32 mouse cellular contexts compared by ENCODE assay signal in the genomic region with DNA sequence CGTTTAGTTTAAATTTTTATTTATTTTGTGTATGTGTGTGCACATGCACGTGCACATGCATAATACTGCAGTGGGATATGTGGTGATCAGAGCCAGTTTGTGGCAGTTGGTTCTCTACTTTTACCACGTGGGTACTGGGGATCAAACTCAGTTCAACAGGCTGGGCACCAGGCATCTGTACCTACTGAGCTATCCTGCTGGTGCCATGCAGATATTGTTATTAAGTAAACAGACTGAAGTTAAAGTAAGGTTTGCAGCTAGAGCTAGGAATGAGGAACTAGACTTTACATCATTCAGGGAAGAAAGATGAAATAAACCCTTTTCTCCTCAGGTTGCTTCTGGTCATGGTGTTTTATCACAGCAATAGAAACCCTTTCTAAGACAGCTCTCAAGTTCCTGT. TPM values are rescaled to one million over a fixed set of nuclear protein-coding genes. Genes with fewer than 3 reads are reported as not detected.
A peak's percentile ranks its signal among the peaks of the same experiment; 100 is the strongest.
DNase-seq lines count a peak whose midpoint lies in the region; ATAC-seq and TF ChIP-seq lines count a peak whose summit lies in the region.
"Had no signal": no experiment of that assay in that cellular context is flagged by ENCODE, and none has a peak within 500 bp of the region (broad histone marks: within the 10 kb centered on the region; RNA-seq: fewer than 3 reads in every experiment).

No protein-coding gene starts in this region.

- peaks cover 38% of the 10 kb centered on the region for H3K36me3 ChIP-seq in G1E (replicated peaks)
- no peaks in the 10 kb centered on the region for H3K36me3 ChIP-seq in hindbrain, embryonic 12.5 days
- H3K36me3 ChIP-seq in kidney, embryonic 14.5 days (ENCODE audit: control insufficient read depth, insufficient read depth, low read length), result 0 out of 2 replicates have a peak, but pooled peaks cover 2% of the 10 kb centered on the region
- H3K36me3 ChIP-seq: forebrain, embryonic 15.5 days; hindbrain, embryonic 15.5 days; neural tube, embryonic 13.5 days; stomach, embryonic 15.5 days had no signal

- no peak overlapping the region for H3K4me3 ChIP-seq in G1E (ENCODE audit: low read depth, low read length)
- no peak overlapping the region for H3K4me3 ChIP-seq in hindbrain, embryonic 12.5 days
- no peak overlapping the region for H3K4me3 ChIP-seq in kidney, embryonic 14.5 days (ENCODE audit: low read length)
- H3K4me3 ChIP-seq: forebrain, embryonic 15.5 days; heart, adult 2 months; heart, embryonic 12.5 days; hindbrain, embryonic 15.5 days; midbrain, embryonic 12.5 days; neural tube, embryonic 13.5 days; stomach, embryonic 15.5 days had no signal

- peaks cover 56% of the 10 kb centered on the region for H3K4me1 ChIP-seq in G1E (ENCODE audit: insufficient read depth, low read depth, low read length)
- peaks cover 15% of the 10 kb centered on the region for H3K4me1 ChIP-seq in hindbrain, embryonic 12.5 days
- peaks cover 7% of the 10 kb centered on the region; the same call in 1 of the 2 replicates for H3K4me1 ChIP-seq in kidney, embryonic 14.5 days (ENCODE audit: control insufficient read depth, insufficient read depth, low read length)

- no peak overlapping the region for H3K27ac ChIP-seq in hindbrain, embryonic 12.5 days
- no peak overlapping the region for H3K27ac ChIP-seq in kidney, embryonic 14.5 days (ENCODE audit: low read depth, low read length)
- H3K27ac ChIP-seq: forebrain, embryonic 15.5 days; heart, adult 2 months; hindbrain, embryonic 15.5 days; kidney, postnatal 0 days; liver, embryonic 14.5 days; midbrain, embryonic 12.5 days; neural tube, embryonic 13.5 days; stomach, embryonic 15.5 days had no signal

- WGBS in hindbrain, embryonic 12.5 days, result 90% methylated on average over 3 of the region's 3 CpGs
- WGBS in kidney, embryonic 14.5 days, result 84% methylated on average over 3 of the region's 3 CpGs

- H3K27me3 ChIP-seq in G1E (ENCODE audit: insufficient read depth, low read length), result no peaks in the 10 kb centered on the region
- H3K27me3 ChIP-seq in hindbrain, embryonic 12.5 days, result no peaks in the 10 kb centered on the region
- no peaks in the 10 kb centered on the region for H3K27me3 ChIP-seq in kidney, embryonic 14.5 days (ENCODE audit: control insufficient read depth, insufficient read depth, low read length)
- H3K27me3 ChIP-seq: CH12.LX; forebrain, embryonic 15.5 days; heart, embryonic 12.5 days; hindbrain, embryonic 15.5 days; midbrain, embryonic 12.5 days; neural tube, embryonic 13.5 days; stomach, embryonic 15.5 days had no signal

- peak; percentile 47 for DNase-seq in 416B (ENCODE audit: low read depth)
- DNase-seq in G1E (ENCODE audit: low spot score), result no peak
- DNase-seq in thymus, postnatal 4 days, result no peak
- DNase-seq: adrenal gland, adult 8-10 months; cerebellum, adult 8-10 months; cerebellum, postnatal 25 days; gastrocnemius, postnatal 25 days; heart, adult 2 months; kidney, adult 2 months; kidney, postnatal 4 days; liver; lung, adult 2 months; lung, postnatal 10 days; retina, postnatal 1 day; right cerebral cortex, postnatal 14 days; thymus, postnatal 14 days had no signal

- ATAC-seq in G1E (ENCODE audit: extremely low read depth, insufficient number of reproducible peaks, low FRiP score, poor library complexity, severe bottlenecking), result 0 out of 2 replicates have a peak, but pooled peaks have one; percentile 35
- peak; percentile 50 for ATAC-seq in common myeloid progenitor, adult 5-6 weeks (replicated peaks; ENCODE audit: low read depth, poor library complexity, severe bottlenecking)
- peak; percentile 26; the same call in 1 of the 2 replicates for ATAC-seq in neutrophil, adult 5-6 weeks (ENCODE audit: extremely low read depth, insufficient number of reproducible peaks, low FRiP score, poor library complexity, severe bottlenecking)
- no peak for ATAC-seq in hindbrain, embryonic 12.5 days (ENCODE audit: low FRiP score)
- ATAC-seq in kidney, embryonic 14.5 days (ENCODE audit: low FRiP score, low TSS enrichment), result no peak
- ATAC-seq: forebrain, embryonic 15.5 days; inflammation-experienced regulatory T-cells, adult 6 months had no signal

- H3K9ac ChIP-seq in hindbrain, embryonic 12.5 days, result no peak overlapping the region
- no peak overlapping the region for H3K9ac ChIP-seq in kidney, embryonic 14.5 days (ENCODE audit: low read depth, low read length)
- H3K9ac ChIP-seq: forebrain, embryonic 15.5 days; heart, embryonic 12.5 days; hindbrain, embryonic 15.5 days; liver, embryonic 14.5 days; midbrain, embryonic 12.5 days; neural tube, embryonic 13.5 days; stomach, embryonic 15.5 days had no signal

- no peaks in the 10 kb centered on the region for H3K9me3 ChIP-seq in G1E (replicated peaks)
- H3K9me3 ChIP-seq in hindbrain, embryonic 12.5 days (replicated peaks), result no peaks in the 10 kb centered on the region
- no peaks in the 10 kb centered on the region for H3K9me3 ChIP-seq in kidney, embryonic 14.5 days (ENCODE audit: control insufficient read depth, low read length)
- H3K9me3 ChIP-seq: forebrain, embryonic 15.5 days; heart, embryonic 12.5 days; hindbrain, embryonic 15.5 days; midbrain, embryonic 12.5 days; neural tube, embryonic 13.5 days; stomach, embryonic 15.5 days had no signal

- H3K4me2 ChIP-seq in hindbrain, embryonic 12.5 days (replicated peaks), result no peak overlapping the region
- H3K4me2 ChIP-seq in kidney, embryonic 14.5 days (replicated peaks; ENCODE audit: low read depth, low read length), result no peak overlapping the region
- H3K4me2 ChIP-seq: forebrain, embryonic 15.5 days; heart, embryonic 12.5 days; hindbrain, embryonic 15.5 days; midbrain, embryonic 12.5 days; neural tube, embryonic 13.5 days; stomach, embryonic 15.5 days had no signal

- no peak for TF ChIP-seq CTCF in G1E (IDR thresholded peaks at IDR 0.05; ENCODE audit: low read depth, low read length)

RNA-seq across cellular contexts. Expression of gene Naa15, which starts 7.0 kb away (rescaled TPM):
- total RNA-seq in G1E (2014; fragmentation: Nextera tagmentation) (131 and 138 TPM in 2 replicates), G1E (2017) (52.5 and 63.5 TPM in 2 replicates)
- polyA plus RNA-seq in G1E (2012), result 15.9 and 28.6 TPM in 2 replicates
- 193 and 245 TPM in 2 replicates for total RNA-seq in common myeloid progenitor, adult 5-6 weeks (2017)
- total RNA-seq in neutrophil, adult 5-6 weeks (2017), result 78.2 and 80.2 TPM in 2 replicates
- polyA plus RNA-seq in hindbrain, embryonic 12.5 days (2016; fragmentation: Nextera tagmentation; extraction: Ambion mirVana), result 68.1 and 69.0 TPM in 2 replicates
- polyA plus RNA-seq in kidney, embryonic 14.5 days (2014; fragmentation: Nextera tagmentation; extraction: Ambion mirVana), result 40.0 and 57.1 TPM in 2 replicates

RNA-seq across cellular contexts. Expression of gene Ndufc1, which starts 13.1 kb away (rescaled TPM):
- 199 and 247 TPM in 2 replicates for total RNA-seq in G1E (2014; fragmentation: Nextera tagmentation)
- total RNA-seq in G1E (2017), result 106 and 114 TPM in 2 replicates
- 16.7 and 38.6 TPM in 2 replicates for polyA plus RNA-seq in G1E (2012)
- total RNA-seq in common myeloid progenitor, adult 5-6 weeks (2017), result 22.7 and 50.2 TPM in 2 replicates
- total RNA-seq in neutrophil, adult 5-6 weeks (2017), result 9.1 and 17.5 TPM in 2 replicates
- 692 and 752 TPM in 2 replicates for polyA plus RNA-seq in hindbrain, embryonic 12.5 days (2016; fragmentation: Nextera tagmentation; extraction: Ambion mirVana)
- polyA plus RNA-seq in kidney, embryonic 14.5 days (2014; fragmentation: Nextera tagmentation; extraction: Ambion mirVana), result 711 and 870 TPM in 2 replicates

RNA-seq across cellular contexts. Expression of gene Mgarp, which starts 25.4 kb away (rescaled TPM):
- total RNA-seq in G1E (2014; fragmentation: Nextera tagmentation) (5.6 and 6.6 TPM in 2 replicates), G1E (2017) (20.3 and 24.7 TPM in 2 replicates)
- 14.4 and 16.8 TPM in 2 replicates for polyA plus RNA-seq in G1E (2012)
- not detected in 2 replicates for total RNA-seq in common myeloid progenitor, adult 5-6 weeks (2017)
- not detected in 2 replicates for total RNA-seq in neutrophil, adult 5-6 weeks (2017)
- 5.0 and 5.3 TPM in 2 replicates for polyA plus RNA-seq in hindbrain, embryonic 12.5 days (2016; fragmentation: Nextera tagmentation; extraction: Ambion mirVana)
- polyA plus RNA-seq in kidney, embryonic 14.5 days (2014; fragmentation: Nextera tagmentation; extraction: Ambion mirVana), result 1.3 and 1.6 TPM in 2 replicates
- total RNA-seq: CH12.LX; gastrocnemius, postnatal 25 days; hematopoietic stem cell, adult 5-6 weeks; left cerebral cortex, postnatal 14 days had no signal
- polyA plus RNA-seq: kidney, adult 2 months; lung, adult 2 months had no signal

Comparison
In these comparisons a context has a peak if more than half of its experiments do, and no peak if none do; other contexts are left out.
1. ATAC-seq: peak in G1E (single experiment), common myeloid progenitor, adult 5-6 weeks (single experiment) and neutrophil, adult 5-6 weeks (single experiment); none in hindbrain, embryonic 12.5 days (single experiment) and kidney, embryonic 14.5 days (single experiment).